Comparison of ENCODE assay signal across 11 mouse cellular contexts in the genomic region with DNA sequence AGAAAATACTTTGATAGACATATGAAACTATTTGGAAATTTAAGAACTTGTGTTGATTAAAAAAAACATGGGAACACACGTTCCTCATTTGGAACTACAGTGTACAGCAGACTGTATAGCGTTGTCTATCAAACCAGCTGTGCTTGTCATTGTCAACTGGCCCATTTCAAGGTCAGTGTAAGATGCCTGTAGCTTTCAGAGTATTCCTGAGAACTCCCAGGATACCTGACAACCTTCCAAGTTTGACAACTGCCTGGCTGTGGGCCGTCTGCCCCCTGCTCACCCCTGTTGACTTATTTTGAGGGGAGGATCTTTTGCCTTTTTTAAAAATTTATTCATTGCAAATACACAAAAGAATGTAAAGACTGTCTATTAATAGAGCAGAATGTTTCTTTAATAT. TPM values are rescaled to one million over a fixed set of nuclear protein-coding genes. Genes with fewer than 3 reads are reported as not detected.
"Had no signal": no experiment of that assay in that cellular context is flagged by ENCODE, and none has a peak within 500 bp of the region (broad histone marks: within the 10 kb centered on the region; RNA-seq: fewer than 3 reads in every experiment).

No protein-coding gene starts in this region.

- H3K27ac ChIP-seq: kidney, postnatal 0 days; limb, embryonic 15.5 days; liver, embryonic 12.5 days; midbrain, embryonic 12.5 days; stomach, embryonic 15.5 days had no signal

- H3K4me1 ChIP-seq: liver, embryonic 12.5 days had no signal

- H3K4me3 ChIP-seq: limb, embryonic 15.5 days; liver, embryonic 12.5 days; midbrain, embryonic 12.5 days; stomach, embryonic 15.5 days had no signal

- DNase-seq: layer of hippocampus, adult 9-11 months; layer of hippocampus, postnatal 36 days; right cerebral cortex, postnatal 14 days; thymus, adult 18-20 months; thymus, postnatal 14 days had no signal

RNA-seq across cellular contexts. Expression of a gene that starts 45.8 kb away (rescaled TPM):
- total RNA-seq: megakaryocyte-erythroid progenitor cell, adult 5-6 weeks had no signal
